Mouse (Mus musculus) urinary bladder, adult 2 months (tissue): ENCODE measurements around the gene 1810055G02Rik. TPM values are rescaled to one million over a fixed set of nuclear protein-coding genes. Genes with fewer than 3 reads are reported as not detected.

Experiments used
- DNase-seq: peaks from one replicate; pipeline ENCODE4 v3.0.0; 2022; ENCODE audit warnings: low spot score
- polyA plus RNA-seq: library from polyadenylated mRNA; depleted of rRNA; stranded (reverse); fragments of >200 nt; gene quantifications from 2 replicates; pipeline ENCODE4 v1.2.3, GENCODE M21; 2012; rRNA removed

Gene 1810055G02Rik
- 41.8 and 42.9 TPM in 2 replicates for polyA plus RNA-seq

GRCm38 (mm10) chr19:3708078-3709012 lies at the start of gene 1810055G02Rik:
Gene 1810055G02Rik, plus strand, starts transcription at chr19:3708293.
- DNase-seq = peak; percentile 98

DNA sequence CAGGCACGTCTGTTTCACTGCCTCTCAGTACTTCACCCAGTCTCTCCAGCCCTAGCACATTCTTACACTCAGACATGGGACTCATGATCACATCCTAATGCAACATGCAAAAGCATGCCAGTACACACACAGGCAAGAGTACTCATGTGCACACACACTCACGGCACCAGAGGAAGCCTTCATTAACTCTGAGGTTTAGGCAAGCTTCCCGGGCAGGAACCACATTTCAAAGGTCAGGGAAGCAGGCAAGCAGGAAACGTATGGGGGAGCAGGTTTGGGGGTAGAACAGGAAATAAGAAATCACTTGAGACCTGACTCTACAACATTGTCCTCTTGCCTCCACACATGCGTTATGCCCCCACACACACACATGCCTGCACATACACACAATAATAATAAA lies 42.6 kb upstream of the 1810055G02Rik start:
- no peak for DNase-seq

GRCm38 (mm10) chr19:3666632-3667031 lies 41.5 kb upstream of the 1810055G02Rik start:
- DNase-seq = no peak

GRCm38 (mm10) chr19:3667155-3667895 lies 40.8 kb upstream of the 1810055G02Rik start:
- DNase-seq = no peak

DNA sequence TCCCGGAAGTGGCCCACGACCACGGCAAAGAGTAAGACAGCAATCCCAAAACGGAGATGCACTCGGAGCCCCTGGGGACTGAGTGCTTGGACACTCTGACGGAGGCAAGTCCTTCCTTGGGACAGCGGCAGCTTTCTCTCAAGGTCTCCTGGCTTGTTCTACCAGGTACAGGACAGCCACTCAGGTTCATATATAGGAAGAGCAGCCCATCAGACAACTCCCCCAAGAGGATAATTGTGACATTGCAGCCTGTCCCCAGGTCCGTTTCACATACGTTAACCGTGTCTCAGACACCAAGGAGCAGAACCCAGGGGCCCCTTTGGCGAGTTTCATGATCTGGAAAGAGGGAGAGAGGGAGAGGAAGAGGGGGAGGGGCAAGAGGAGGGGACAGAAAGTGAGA lies 40.1 kb upstream of the 1810055G02Rik start:
- no peak for DNase-seq

DNA sequence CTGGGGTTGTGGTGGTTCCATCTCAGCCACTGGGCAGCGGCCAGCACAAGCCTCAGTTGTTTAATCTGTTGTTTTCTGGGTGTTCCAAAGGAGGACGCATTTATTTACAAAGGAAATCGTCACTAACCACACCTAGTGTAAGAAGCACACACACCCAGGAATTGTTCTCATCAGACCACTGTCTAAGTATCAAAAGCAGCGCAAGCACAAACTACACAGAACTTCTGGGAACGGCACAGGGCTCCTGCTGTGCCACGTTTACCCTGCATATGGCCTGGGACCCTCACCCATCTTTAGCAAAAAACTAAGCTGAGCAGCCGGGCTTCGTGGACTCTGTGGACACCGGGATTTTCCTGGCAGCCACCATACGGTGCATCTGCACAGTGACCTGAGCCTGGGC lies 39.5 kb upstream of the 1810055G02Rik start:
- no peak for DNase-seq

DNA sequence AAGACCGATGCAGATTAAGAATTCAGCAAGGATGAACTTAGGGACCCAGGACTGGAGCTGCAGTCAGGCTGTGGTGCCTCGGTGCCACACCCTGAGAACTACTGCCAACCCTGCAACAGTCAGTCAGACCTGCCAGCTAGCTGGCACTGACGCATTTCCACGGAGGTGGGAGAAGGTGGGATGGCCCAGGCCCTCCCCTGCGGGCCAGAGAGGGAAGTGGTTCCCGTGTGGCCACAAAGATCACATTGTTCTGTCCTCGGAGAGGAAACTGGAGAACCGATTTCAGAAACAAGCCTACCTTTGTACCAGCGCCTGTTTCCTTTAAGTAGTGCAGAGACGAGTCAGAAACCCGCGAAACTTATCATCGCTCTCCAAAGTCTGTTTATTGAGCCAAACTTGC lies 39.0 kb upstream of the 1810055G02Rik start:
- no peak for DNase-seq

DNA sequence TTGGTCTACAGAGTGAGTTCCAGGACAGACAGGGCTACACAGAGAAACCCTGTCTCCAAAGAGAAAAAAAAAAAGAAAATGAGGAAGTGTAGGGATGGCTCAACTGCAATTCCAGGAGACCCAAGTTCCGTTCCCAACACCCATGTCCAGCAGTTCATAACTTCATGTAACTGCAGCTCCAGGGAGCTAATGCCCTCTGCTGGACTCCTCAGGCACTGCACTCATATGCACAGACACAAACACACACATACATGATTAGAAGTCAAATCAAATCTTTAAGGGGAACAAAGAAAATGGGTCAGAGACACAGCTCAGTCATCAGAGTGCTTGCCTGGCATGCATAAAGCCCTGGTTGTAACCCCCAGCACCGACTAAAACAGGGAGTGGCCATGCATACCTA lies 34.9 kb upstream of the 1810055G02Rik start:
- DNase-seq = no peak

DNA sequence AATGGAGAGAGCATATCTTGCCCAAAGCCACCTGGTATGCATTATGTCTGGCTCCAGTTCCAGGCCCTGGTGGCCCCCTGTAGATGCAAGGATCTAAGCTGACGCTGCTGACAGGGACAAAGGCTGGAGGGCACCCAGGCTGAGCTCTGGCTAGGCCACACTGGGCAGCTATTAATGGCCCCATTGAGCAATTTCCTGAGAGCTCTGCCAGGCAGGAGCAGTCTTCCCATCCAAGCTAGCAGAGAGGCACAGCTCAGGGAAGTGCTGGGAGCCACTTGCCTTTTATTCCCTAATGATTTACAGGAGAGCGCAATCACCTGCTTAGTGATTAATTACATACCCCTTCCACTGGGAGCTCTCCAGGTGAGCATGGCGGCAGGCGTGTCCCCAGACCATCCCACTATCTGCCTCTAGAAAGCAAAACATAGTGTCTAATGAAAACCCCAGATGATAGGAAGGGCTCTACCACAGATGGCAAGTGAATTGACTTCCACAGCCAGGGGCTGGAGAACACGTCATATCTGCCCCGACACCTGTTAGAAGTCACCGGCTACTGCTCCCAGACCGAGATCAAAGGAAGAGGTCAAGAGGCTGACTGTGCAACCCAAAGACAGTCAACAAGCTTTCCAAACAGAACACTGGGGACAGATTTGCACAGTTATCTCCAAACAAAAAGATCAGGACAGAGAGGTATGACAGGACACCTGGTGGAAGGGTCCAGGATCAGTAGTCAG lies 33.8 kb upstream of the 1810055G02Rik start:
- DNase-seq = no peak

DNA sequence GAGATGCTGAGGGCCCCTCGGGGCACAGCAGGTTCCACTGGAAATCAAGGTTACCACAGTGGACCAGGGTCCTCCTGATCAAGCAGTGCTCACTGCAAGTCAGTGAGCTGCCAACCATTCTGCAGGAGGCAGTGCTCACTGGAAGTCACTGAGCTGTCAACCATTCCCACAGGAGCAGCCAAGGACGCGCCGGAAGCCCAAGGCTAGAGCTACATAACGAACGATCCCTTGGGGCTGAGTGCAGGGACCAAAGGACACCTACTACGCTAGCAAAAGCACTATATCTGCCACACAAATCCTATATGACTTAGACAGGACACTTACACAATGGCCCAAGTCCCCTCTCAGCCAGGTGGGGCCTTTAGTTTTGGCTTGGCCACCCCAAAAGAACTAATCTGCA lies 27.4 kb upstream of the 1810055G02Rik start:
- DNase-seq = no peak

- peak; percentile 48 for DNase-seq
These were observed 26.7 kb upstream of the 1810055G02Rik start for GRCm38 (mm10) chr19:3681310-3681934.

GRCm38 (mm10) chr19:3684414-3684813 lies 23.7 kb upstream of the 1810055G02Rik start:
- DNase-seq = no peak

DNA sequence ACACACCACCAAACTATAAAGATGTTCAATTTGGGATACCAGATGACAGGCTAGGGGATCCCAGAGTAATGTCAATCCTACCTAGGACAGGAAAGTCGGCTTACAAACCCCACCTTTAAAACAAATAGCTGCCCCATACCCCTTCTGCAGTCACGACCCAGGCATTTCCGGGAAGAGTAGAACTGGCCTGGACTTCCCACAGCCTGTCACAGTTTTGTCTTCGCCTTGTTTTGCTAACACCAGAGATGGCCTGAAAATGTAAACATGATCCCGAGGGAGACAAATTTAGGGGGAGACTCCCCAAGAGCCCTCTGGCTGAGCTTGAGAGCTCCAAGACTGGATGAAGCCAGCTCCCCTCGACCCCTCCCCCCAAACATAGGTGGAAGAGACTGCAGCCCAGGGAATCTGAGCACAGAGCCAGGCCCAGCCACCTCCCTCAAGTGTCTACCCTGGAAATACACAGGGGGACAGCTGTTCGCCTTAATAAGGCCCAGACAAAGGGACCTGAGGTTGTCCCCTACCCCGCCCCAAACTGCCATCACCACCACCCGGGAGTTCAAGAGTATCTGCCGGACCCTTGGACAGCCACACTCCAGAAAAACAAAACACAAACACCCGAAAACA lies 23.0 kb upstream of the 1810055G02Rik start:
- DNase-seq = no peak

GRCm38 (mm10) chr19:3685611-3686214 lies 22.4 kb upstream of the 1810055G02Rik start:
- no peak for DNase-seq

DNA sequence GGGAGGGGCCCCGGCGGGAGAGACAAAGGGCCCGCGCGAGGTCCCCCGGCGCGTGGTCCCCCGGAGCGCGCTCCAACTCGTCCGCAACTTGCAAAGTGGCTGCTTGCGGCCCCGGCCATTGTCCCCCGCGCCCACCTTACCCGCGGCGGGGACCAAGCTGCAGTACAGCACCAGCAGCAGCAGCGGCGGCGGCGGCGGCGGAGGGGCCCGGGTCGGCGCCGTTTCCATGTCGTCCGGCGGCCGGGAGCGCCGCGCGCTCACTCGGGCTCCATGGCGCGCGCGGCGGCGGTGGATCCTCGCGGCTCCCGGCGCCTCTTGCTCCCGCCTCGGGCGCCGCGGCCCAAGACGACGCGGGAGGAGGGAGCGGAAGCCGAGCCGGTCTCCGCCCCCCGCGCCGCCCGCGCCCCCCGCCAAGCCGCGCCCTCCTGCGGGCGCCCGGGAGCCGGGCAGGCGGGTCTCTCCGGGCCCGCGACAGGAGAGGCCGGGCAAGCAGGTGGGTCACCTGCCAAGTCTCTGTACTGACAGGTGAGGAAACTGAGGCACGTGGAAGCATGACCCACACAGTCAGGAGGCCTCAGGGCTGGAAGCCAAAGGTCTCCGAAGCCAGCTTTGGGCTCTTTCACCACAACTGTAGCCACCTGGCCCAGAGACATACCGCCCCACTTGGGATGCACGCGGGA lies 21.7 kb upstream of the 1810055G02Rik start, which contains the start of gene Lrp5:
Lrp5 (minus strand) TSS at position 350 of the 680 bp plus-strand sequence.
- peak; percentile 72 for DNase-seq

DNA sequence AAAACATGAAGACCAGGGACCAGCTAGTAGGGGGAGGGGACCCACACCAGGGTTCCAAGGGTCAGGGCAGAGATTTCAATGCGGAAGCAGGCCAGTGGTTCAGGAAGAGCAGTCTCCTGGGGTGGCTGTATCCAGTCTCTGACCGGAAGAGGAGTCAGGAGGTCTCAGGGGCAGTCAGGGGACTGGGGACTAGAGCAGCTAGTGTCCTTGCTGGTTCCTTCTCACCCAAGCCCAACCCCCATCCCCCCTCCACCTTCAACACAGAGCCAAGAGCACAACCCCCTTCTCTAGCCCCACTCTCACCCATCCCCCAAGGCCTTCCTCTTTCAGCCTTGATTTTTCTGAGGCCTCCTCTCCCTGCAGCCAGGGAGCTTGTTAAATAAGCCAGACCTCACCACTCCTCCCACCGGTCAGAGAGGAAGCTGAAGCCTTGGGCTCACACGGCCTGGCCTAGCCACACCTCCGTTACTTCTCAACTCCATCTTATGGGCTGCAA lies 20.4 kb upstream of the 1810055G02Rik start:
- DNase-seq = no peak

DNA sequence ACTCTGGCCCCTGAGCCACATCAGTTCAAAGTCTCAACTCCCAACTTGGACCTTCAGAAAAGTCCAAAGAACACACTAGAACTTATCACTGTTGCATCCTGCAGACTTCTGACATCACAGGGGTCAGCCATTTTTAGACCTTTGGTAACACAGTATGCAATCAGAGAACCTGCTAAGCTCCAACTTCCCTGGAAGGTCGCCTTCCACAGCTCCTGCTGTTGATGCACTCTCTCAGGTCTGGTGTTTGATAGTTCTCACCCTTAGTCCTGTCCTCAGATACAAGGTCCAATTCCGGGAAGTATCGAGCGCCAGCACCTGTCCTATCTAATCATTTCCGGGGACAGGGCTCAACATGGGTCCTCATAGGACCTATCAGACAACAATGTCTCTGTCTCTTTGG lies 16.8 kb upstream of the 1810055G02Rik start:
- DNase-seq = no peak

DNA sequence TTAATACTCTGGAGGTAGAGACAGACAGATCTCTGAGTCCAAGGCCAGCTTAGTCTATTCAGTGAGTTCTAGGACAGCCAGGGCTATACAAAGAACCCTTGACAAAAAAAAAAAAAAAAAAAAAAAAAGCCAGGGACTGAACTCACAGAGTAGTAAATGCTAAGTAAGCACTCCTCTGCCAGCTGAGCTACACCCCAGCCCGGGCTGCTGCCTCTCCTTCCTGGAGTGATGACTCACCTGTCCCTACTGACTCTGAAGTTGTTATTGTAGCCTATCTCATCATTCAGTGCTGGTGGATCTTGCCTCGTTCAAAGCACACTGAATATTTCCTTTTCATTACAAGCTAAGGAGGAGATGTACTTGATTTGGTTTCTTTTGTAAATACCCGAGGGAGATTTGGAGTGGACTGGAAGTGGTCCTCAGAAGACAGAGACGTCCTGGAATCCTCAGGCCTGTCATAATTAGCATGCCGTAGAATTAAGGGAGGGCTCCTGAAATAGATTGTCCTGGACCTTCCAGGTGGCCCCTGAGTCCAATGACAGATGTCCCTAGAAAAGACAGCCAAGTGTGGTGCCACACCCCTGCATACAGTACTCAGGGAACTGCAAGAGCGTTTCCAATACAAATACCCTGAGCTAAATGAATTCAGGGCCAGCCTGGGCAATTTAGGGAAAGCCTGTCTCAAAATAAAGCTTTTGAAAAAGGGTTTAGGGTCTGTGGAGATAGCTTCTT lies 15.5 kb upstream of the 1810055G02Rik start:
- DNase-seq = no peak

DNA sequence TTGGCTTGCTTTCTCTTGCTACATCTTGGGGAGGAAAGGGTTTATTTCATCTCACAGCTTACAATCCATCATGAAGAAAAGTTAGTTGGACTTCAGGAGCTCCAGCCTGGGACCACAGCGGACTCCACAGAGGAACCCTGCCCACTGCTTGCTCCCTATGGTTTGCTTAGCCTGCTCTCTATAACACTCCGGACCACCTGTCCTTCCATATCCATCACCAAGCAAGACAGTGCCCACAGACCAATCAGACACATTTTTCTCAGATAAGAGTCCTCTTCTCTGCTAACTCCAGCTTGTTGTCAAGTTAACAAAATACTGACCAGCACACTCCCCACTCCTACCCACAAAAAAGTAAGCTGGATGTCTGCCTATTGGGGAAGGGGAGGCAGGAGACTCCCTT lies 13.6 kb upstream of the 1810055G02Rik start:
- DNase-seq = no peak
